Mouse (Mus musculus): ENCODE measurements around the gene Gna15. TPM values are rescaled to one million over a fixed set of nuclear protein-coding genes. Genes with fewer than 3 reads are reported as not detected.
A peak's percentile ranks its signal among the peaks of the same experiment; 100 is the strongest.

The Gna15 gene
- total RNA-seq, 2 experiments from 2014 or later, result 1.3 to 2.8 TPM

- DNase-seq (ENCODE audit: extremely low spot score in 1 of 2, low spot score in 2 of 2), result peak in 1 of 2 experiments; percentile 60
- no peak for TF ChIP-seq CTCF (IDR thresholded peaks at IDR 0.05)
- Histone ChIP-seq H3K4me3 (no peak overlapping the region), H3K27ac (peak overlapping the region; percentile 90)
- intact Hi-C loops (cut with DNase I), result no loop called here
Measured at GRCm38 (mm10) chr10:81470454-81470853, 53.6 kb downstream of the Gna15 start.

GRCm38 (mm10) chr10:81469253-81469652, 54.8 kb downstream of the Gna15 start:
- H3K27ac ChIP-seq, result peak overlapping the region; percentile 90
- peak; percentile 72 to 78 for DNase-seq (ENCODE audit: extremely low spot score in 1 of 2, low spot score in 2 of 2)
- no peak overlapping the region for H3K4me3 ChIP-seq
- intact Hi-C loops (cut with DNase I), result no loop called here
- TF ChIP-seq CTCF (IDR thresholded peaks at IDR 0.05), result no peak

GRCm38 (mm10) chr10:81467670-81468235, 56.3 kb downstream of the Gna15 start:
- DNase-seq (ENCODE audit: extremely low spot score in 1 of 2, low spot score in 2 of 2), result no peak
- no peak overlapping the region for H3K4me3 ChIP-seq
- TF ChIP-seq CTCF (IDR thresholded peaks at IDR 0.05), result no peak
- peak overlapping the region; percentile 9; the same call in 1 of the 2 replicates for H3K27ac ChIP-seq
- intact Hi-C loops (cut with DNase I), result no loop called here

- Histone ChIP-seq H3K4me3 (no peak overlapping the region), H3K27ac (peak overlapping the region; percentile 19; the same call in 1 of the 2 replicates)
- intact Hi-C loops (cut with DNase I), result no loop called here
- no peak for TF ChIP-seq CTCF (IDR thresholded peaks at IDR 0.05)
- DNase-seq (ENCODE audit: extremely low spot score in 1 of 2, low spot score in 2 of 2), result no peak
Measured at GRCm38 (mm10) chr10:81466881-81467280, 57.1 kb downstream of the Gna15 start.

DNA sequence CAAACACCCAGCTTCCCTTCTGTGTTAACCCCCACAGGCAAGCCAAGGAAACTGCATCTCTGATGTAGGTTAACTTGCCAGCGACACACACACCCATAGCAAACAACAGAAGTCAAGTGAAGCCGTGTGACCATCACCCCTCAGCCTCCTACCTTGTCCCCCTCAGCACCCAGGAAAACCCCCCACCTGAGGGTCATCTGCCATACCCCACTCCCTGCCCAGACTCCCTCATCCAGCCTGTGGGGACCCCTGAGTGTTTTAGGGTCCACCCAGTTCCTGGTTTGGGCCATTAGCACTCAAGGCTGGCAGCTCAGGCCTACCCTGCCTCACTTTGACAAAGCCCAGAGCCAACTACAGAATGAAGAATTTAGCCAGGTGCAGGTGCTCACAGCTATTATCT, 58.0 kb downstream of the Gna15 start:
- DNase-seq (ENCODE audit: extremely low spot score in 1 of 2, low spot score in 2 of 2), result peak in 1 of 2 experiments; percentile 9
- TF ChIP-seq CTCF (IDR thresholded peaks at IDR 0.05), result no peak; the same call in 1 of the 2 replicates
- Histone ChIP-seq H3K4me3 (no peak overlapping the region), H3K27ac (no peak overlapping the region)
- intact Hi-C loops (cut with DNase I), result no loop called here

- Histone ChIP-seq H3K4me3 (no peak overlapping the region), H3K27ac (no peak overlapping the region)
- no peak; the same call in 1 of the 2 replicates for TF ChIP-seq CTCF (IDR thresholded peaks at IDR 0.05)
- DNase-seq (ENCODE audit: extremely low spot score in 1 of 2, low spot score in 2 of 2), result peak; percentile 9 to 12
- intact Hi-C loops (cut with DNase I), result no loop called here
Measured at GRCm38 (mm10) chr10:81465265-81465645, 58.8 kb downstream of the Gna15 start.

GRCm38 (mm10) chr10:81464405-81465264, 59.4 kb downstream of the Gna15 start:
- intact Hi-C loops (cut with DNase I), result no loop called here
- Histone ChIP-seq H3K27ac (no peak overlapping the region), H3K4me3 (no peak overlapping the region)
- peak; percentile 26 to 42 for DNase-seq (ENCODE audit: extremely low spot score in 1 of 2, low spot score in 2 of 2)
- TF ChIP-seq CTCF (IDR thresholded peaks at IDR 0.05), result no peak

DNA sequence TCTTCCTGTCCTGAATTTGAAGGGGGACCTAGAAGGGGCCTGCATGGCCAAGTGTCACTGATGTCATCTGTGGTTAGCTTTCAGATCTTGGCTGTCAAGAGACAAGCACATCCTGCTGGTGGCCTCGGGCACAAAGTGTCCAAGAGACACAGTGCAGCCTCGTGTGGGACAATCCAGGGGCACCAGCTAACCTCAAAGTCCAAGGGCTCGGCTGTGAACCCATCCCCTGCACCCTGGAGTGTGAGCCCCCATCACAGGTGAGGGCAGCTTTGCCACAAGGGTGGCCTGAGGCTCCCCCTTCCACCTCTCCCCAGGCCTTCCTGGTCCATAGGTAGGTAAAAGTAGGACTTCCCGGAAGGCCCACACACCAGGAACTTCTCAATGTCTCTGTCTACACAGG, 60.5 kb downstream of the Gna15 start:
- H3K27ac ChIP-seq, result no peak overlapping the region
- intact Hi-C loops (cut with DNase I), result no loop called here
- no peak overlapping the region for H3K4me3 ChIP-seq
- peak; percentile 10 to 12 for DNase-seq (ENCODE audit: extremely low spot score in 1 of 2, low spot score in 2 of 2)
- TF ChIP-seq CTCF (IDR thresholded peaks at IDR 0.05), result no peak

DNA sequence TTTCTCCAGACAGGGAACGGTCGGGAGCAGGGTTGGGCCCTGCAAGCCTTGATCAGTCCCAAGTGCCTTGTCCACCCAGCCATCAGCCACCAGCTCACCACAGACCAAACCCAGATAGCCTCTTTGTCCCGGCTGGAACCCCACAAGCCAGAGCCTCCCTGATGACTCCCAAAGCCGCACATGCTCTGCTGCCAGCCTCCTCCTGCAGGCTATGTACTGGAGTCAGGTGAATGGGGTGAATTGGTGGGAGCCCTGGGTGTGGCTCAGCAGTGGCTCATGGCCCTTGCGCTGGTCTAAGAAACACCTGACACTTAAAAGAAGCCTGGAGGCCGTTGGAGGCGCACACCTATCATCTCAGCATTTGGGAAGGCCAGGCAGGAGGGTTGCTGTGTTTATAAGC, 61.1 kb downstream of the Gna15 start:
- TF ChIP-seq CTCF (IDR thresholded peaks at IDR 0.05), result no peak
- no peak overlapping the region for H3K27ac ChIP-seq
- intact Hi-C loops (cut with DNase I), result no loop called here
- H3K4me3 ChIP-seq, result no peak overlapping the region
- peak; percentile 8 to 11 for DNase-seq (ENCODE audit: extremely low spot score in 1 of 2, low spot score in 2 of 2)

- Histone ChIP-seq H3K27ac (no peak overlapping the region), H3K4me3 (no peak overlapping the region)
- peak; percentile 11 to 19 for DNase-seq (ENCODE audit: extremely low spot score in 1 of 2, low spot score in 2 of 2)
- intact Hi-C loops (cut with DNase I), result no loop called here
- TF ChIP-seq CTCF (IDR thresholded peaks at IDR 0.05), result no peak
Measured at GRCm38 (mm10) chr10:81462415-81462804, 61.6 kb downstream of the Gna15 start.

DNA sequence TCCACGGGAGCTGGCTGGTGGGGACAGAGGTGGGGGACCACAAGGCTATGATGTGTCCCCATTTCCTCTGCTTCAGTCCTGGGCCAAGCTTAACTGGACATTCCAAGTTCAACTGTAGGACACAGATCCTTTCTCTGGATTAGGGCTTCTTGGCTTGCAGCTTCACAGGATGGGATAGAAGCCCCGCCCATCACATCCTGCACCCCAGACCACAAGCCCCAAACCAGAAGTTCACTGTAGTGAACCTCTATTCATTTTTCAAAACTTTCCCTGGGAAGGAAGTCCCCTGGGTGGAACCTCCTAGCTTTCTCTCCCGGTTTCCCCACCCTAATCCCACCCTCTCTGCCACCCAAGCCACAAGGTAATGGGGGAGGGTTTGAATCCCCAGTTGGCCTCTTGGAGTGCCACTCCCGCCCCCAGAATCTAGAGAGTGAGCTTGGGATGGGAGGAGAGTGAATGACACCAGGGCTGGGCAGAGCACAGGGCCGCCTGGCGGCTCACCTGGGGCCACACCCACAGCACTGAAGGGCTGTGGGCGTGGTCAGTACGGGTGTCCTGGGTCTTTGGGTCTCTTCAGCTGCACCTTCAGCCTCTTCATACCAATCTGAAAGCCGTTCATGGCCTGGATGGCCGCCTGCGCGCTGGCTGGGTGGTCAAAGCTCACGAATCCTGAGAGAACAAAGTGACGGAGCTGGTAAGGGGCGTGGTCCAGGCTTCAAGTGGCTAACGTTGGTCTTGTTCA, 62.2 kb downstream of the Gna15 start:
- intact Hi-C loops (cut with DNase I), result no loop called here
- DNase-seq (ENCODE audit: extremely low spot score in 1 of 2, low spot score in 2 of 2), result peak; percentile 14 to 16
- TF ChIP-seq CTCF (IDR thresholded peaks at IDR 0.05), result no peak
- Histone ChIP-seq H3K4me3 (no peak overlapping the region), H3K27ac (no peak overlapping the region)

- H3K27ac ChIP-seq, result no peak overlapping the region
Measured at GRCm38 (mm10) chr10:81460951-81461350, 63.1 kb downstream of the Gna15 start.

More at GRCm38 (mm10) chr10:81460951-81461350, 63.1 kb downstream of the Gna15 start:
- peak in 1 of 2 experiments; percentile 10 for DNase-seq (ENCODE audit: extremely low spot score in 1 of 2, low spot score in 2 of 2)
- no peak overlapping the region for H3K4me3 ChIP-seq
- intact Hi-C loops (cut with DNase I), result no loop called here
- no peak for TF ChIP-seq CTCF (IDR thresholded peaks at IDR 0.05)

All from left cerebral cortex, adult 2 months (tissue).